Mouse (Mus musculus) liver, embryonic 14.5 days (tissue): ENCODE results near the gene Elmod2. TPM values are rescaled to one million over a fixed set of nuclear protein-coding genes. Genes with fewer than 3 reads are reported as not detected.

ENCODE experiments used
- ATAC-seq: fragments of 200-750 bp; cut with Nextera tagmentation; 2 replicates; pipeline ENCODE4 v1.8.0; 2017; ENCODE audit warnings: moderate number of reproducible peaks, mild to moderate bottlenecking, moderate library complexity; ENCODE audit not compliant: insufficient read depth
- DNase-seq, 3 experiments: peaks; one replicate each; pipeline ENCODE4 v3.0.0-alpha.2; 2012 to 2013; ENCODE audit warnings: low read depth in 3 of 3, low spot score in 3 of 3
- H3K27ac ChIP-seq: fragments of 300-500 bp; sonication (generic); 2 replicates; pipeline ENCODE4 v1.5.1; 2014; ENCODE audit warnings: moderate library complexity, mild to moderate bottlenecking, control low read depth, inconsistent platforms
- H3K27me3 ChIP-seq: fragments of 300-500 bp; sonication (generic); 2 replicates; pipeline ENCODE4 v1.6.1; 2014; ENCODE audit warnings: mild to moderate bottlenecking, low read length, moderate library complexity; ENCODE audit not compliant: control insufficient read depth, insufficient read depth
- H3K36me3 ChIP-seq: fragments of 300-500 bp; sonication (generic); replicated peaks from 2 replicates; pipeline ENCODE4 v1.6.1; 2014; ENCODE audit warnings: low read depth; ENCODE audit not compliant: control insufficient read depth, insufficient read depth
- H3K4me1 ChIP-seq, 2 experiments: fragments of 200-500 bp in 1 of 2; fragments of 300-500 bp in 1 of 2; sonication (generic) in 1 of 2; replicated peaks; 2 replicates each; pipeline ENCODE4 v1.6.1; 2012 to 2014; ENCODE audit warnings: antibody characterized with exemption in 1 of 2, inconsistent platforms in 1 of 2, low read length in 1 of 2; ENCODE audit not compliant: control insufficient read depth in 2 of 2, insufficient read depth in 2 of 2
- H3K4me2 ChIP-seq: fragments of 300-500 bp; sonication (generic); 2 replicates; pipeline ENCODE4 v1.6.1; 2014; ENCODE audit warnings: low read depth, mild to moderate bottlenecking, control low read depth, moderate library complexity
- H3K4me3 ChIP-seq, 2 experiments: fragments of 200-500 bp in 1 of 2; fragments of 300-500 bp in 1 of 2; sonication (generic) in 1 of 2; 2 replicates each; pipeline ENCODE4 v1.5.1; 2012 to 2014; ENCODE audit warnings: low read depth in 2 of 2, low read length in 2 of 2, mild to moderate bottlenecking in 2 of 2, control low read depth in 1 of 2, inconsistent platforms in 1 of 2, moderate library complexity in 1 of 2; ENCODE audit not compliant: insufficient read depth in 1 of 2
- H3K9ac ChIP-seq: fragments of 300-500 bp; sonication (generic); replicated peaks from 2 replicates; pipeline ENCODE4 v1.6.1; 2014; ENCODE audit warnings: mild to moderate bottlenecking, control low read depth, moderate library complexity
- H3K9me3 ChIP-seq: fragments of 300-500 bp; sonication (generic); 2 replicates; pipeline ENCODE4 v1.6.1; 2016; ENCODE audit warnings: low read length, mixed read lengths; ENCODE audit not compliant: control insufficient read depth
- CTCF ChIP-seq: IDR thresholded peaks from 2 replicates; pipeline ENCODE4 v1.5.1; 2016; ENCODE audit warnings: antibody characterized with exemption, low read depth, control low read depth
- EP300 ChIP-seq: IDR thresholded peaks from 2 replicates; pipeline ENCODE4 v1.6.1; 2016; ENCODE audit warnings: antibody characterized with exemption, low read depth
- WGBS: fragments of 180-500 bp; shearing (Covaris S2); extraction: QIAGEN DNeasy Blood & Tissue Kit; methylation state at CpG from one replicate; pipeline ENCODE4 v1.1.7; 2014; ENCODE audit not compliant: insufficient replicate concordance; 5-methylcytosine and 5-hydroxymethylcytosine counted together
- polyA plus RNA-seq, 2 experiments: library from polyadenylated mRNA; depleted of rRNA in 1 of 2; stranded (reverse) in 1 of 2; unstranded in 1 of 2; fragments of >200 nt; fragmentation: Nextera tagmentation in 1 of 2; extraction: Ambion mirVana in 1 of 2; gene quantifications; 2 replicates each; pipeline versions ENCODE4 v1.2.1 to v1.2.3; 2012 to 2014

The Elmod2 gene
- polyA plus RNA-seq, 2 experiments: 2.9 to 6.3 TPM

- no peaks in the 10 kb centered on the region for H3K27me3 ChIP-seq
- no peaks in the 10 kb centered on the region for H3K36me3 ChIP-seq
- TF ChIP-seq EP300 (no peak), CTCF (no peak)
- H3K27ac ChIP-seq: no peak overlapping the region
- no peak overlapping the region for H3K9ac ChIP-seq
- DNase-seq: no peak
- ATAC-seq: no peak
- H3K9me3 ChIP-seq: no peaks in the 10 kb centered on the region
- no peaks in the 10 kb centered on the region for H3K4me1 ChIP-seq
- 75% methylated on average over 2 of the region's 2 CpGs for WGBS
- no peak overlapping the region for H3K4me3 ChIP-seq
- H3K4me2 ChIP-seq: no peak overlapping the region
These were observed 19.0 kb upstream of the Elmod2 start for GRCm38 (mm10) chr8:83351315-83351714.

- Histone ChIP-seq H3K4me1 (no peaks in the 10 kb centered on the region), H3K9me3 (no peaks in the 10 kb centered on the region), H3K27me3 (no peaks in the 10 kb centered on the region), H3K9ac (no peak within 1 kb of the TSS), H3K4me3 (no peak within 1 kb of the TSS), H3K27ac (no peak within 1 kb of the TSS), H3K36me3 (no peaks in the 10 kb centered on the region), H3K4me2 (no peak within 1 kb of the TSS)
- TF ChIP-seq EP300 (no peak), CTCF (no peak)
- 62% methylated on average over 18 of the region's 18 CpGs for WGBS
- DNase-seq (no peak), ATAC-seq (no peak)
These were observed 16.0 kb upstream of the Elmod2 start, which contains the start of gene Mgat4d for GRCm38 (mm10) chr8:83348263-83348662. Gene Mgat4d (plus strand): TSS chr8:83348471.

GRCm38 (mm10) chr8:83342693-83343092, 10.4 kb upstream of the Elmod2 start:
- H3K4me1 ChIP-seq: no peaks in the 10 kb centered on the region
- no peak for ATAC-seq
- H3K27me3 ChIP-seq: no peaks in the 10 kb centered on the region
- TF ChIP-seq EP300: no peak
- TF ChIP-seq CTCF: peak; percentile 36; the same call in 1 of the 2 replicates
- no peak overlapping the region for H3K4me2 ChIP-seq
- H3K27ac ChIP-seq: no peak overlapping the region
- no peaks in the 10 kb centered on the region for H3K9me3 ChIP-seq
- no peak overlapping the region for H3K4me3 ChIP-seq
- H3K9ac ChIP-seq: no peak overlapping the region
- no peaks in the 10 kb centered on the region for H3K36me3 ChIP-seq
- DNase-seq: no peak

GRCm38 (mm10) chr8:83342076-83342475, 9.8 kb upstream of the Elmod2 start:
- no peak overlapping the region for H3K27ac ChIP-seq
- H3K4me2 ChIP-seq: no peak overlapping the region
- whole genome bisulfite sequencing: 70% methylated on average over 3 of the region's 3 CpGs
- H3K4me1 ChIP-seq: no peaks in the 10 kb centered on the region
- DNase-seq: no peak
- H3K9ac ChIP-seq: no peak overlapping the region
- no peaks in the 10 kb centered on the region for H3K9me3 ChIP-seq
- TF ChIP-seq CTCF: no peak
- TF ChIP-seq EP300: no peak
- no peak for ATAC-seq
- H3K4me3 ChIP-seq: no peak overlapping the region
- no peaks in the 10 kb centered on the region for H3K27me3 ChIP-seq
- H3K36me3 ChIP-seq: no peaks in the 10 kb centered on the region

GRCm38 (mm10) chr8:83332864-83333263, 578 bp upstream of the Elmod2 start:
- Histone ChIP-seq H3K4me3 (peak overlapping the region; percentile 56 to 97), H3K36me3 (no peaks in the 10 kb centered on the region; the same call in 1 of the 2 replicates), H3K4me2 (peak overlapping the region; percentile 98), H3K27me3 (no peaks in the 10 kb centered on the region), H3K9ac (peak overlapping the region; percentile 63), H3K9me3 (no peaks in the 10 kb centered on the region), H3K27ac (no peak overlapping the region), H3K4me1 (peaks cover 6 to 7% of the 10 kb centered on the region in 2 experiments; a peak in 2 of 4 replicates)
- no peak for TF ChIP-seq CTCF
- TF ChIP-seq EP300: no peak
- DNase-seq: no peak
- no peak for ATAC-seq
- WGBS: 19% methylated on average over 7 of the region's 7 CpGs
